Mouse (Mus musculus) hindbrain, embryonic 14.5 days (tissue): ENCODE results near the gene Tpgs1. TPM values are rescaled to one million over a fixed set of nuclear protein-coding genes. Genes with fewer than 3 reads are reported as not detected.

Experiments
- ATAC-seq: fragments of 200-750 bp; cut with Nextera tagmentation; 2 replicates; pipeline ENCODE4 v1.8.0; 2017; ENCODE audit warnings: moderate number of reproducible peaks, mild to moderate bottlenecking, moderate TSS enrichment, moderate library complexity; ENCODE audit not compliant: low FRiP score
- DNase-seq: peaks from one replicate; pipeline ENCODE4 v3.0.0-alpha.2; 2015; ENCODE audit warnings: low spot score
- H3K27ac ChIP-seq: fragments of 300-500 bp; sonication (generic); 2 replicates; pipeline ENCODE4 v1.5.1; 2014; ENCODE audit warnings: mild to moderate bottlenecking, moderate library complexity
- H3K27me3 ChIP-seq: fragments of 300-500 bp; sonication (generic); 2 replicates; pipeline ENCODE4 v1.6.1; 2014; ENCODE audit warnings: mild to moderate bottlenecking, low read length, mixed read lengths; ENCODE audit not compliant: control insufficient read depth, insufficient read depth
- H3K36me3 ChIP-seq: fragments of 300-500 bp; sonication (generic); replicated peaks from 2 replicates; pipeline ENCODE4 v1.6.1; 2014; ENCODE audit not compliant: control insufficient read depth, insufficient read depth
- H3K4me1 ChIP-seq: fragments of 300-500 bp; sonication (generic); replicated peaks from 2 replicates; pipeline ENCODE4 v1.6.1; 2014; ENCODE audit warnings: antibody characterized with exemption, low read length, mixed read lengths; ENCODE audit not compliant: control insufficient read depth, insufficient read depth
- H3K4me2 ChIP-seq: fragments of 300-500 bp; sonication (generic); replicated peaks from 2 replicates; pipeline ENCODE4 v1.6.1; 2014; ENCODE audit warnings: mild to moderate bottlenecking, moderate library complexity
- H3K4me3 ChIP-seq: fragments of 300-500 bp; sonication (generic); replicated peaks from 2 replicates; pipeline ENCODE4 v1.5.1; 2014; ENCODE audit warnings: mild to moderate bottlenecking, low read length
- H3K9ac ChIP-seq: fragments of 300-500 bp; sonication (generic); 2 replicates; pipeline ENCODE4 v1.6.1; 2014
- H3K9me3 ChIP-seq: fragments of 300-500 bp; sonication (generic); 2 replicates; pipeline ENCODE4 v1.6.1; 2016; ENCODE audit warnings: low read length; ENCODE audit not compliant: control insufficient read depth
- WGBS: fragments of 180-500 bp; shearing (Covaris S2); extraction: QIAGEN DNeasy Blood & Tissue Kit; methylation state at CpG from one replicate; pipeline ENCODE4 v1.1.7; 2014; 5-methylcytosine and 5-hydroxymethylcytosine counted together
- polyA plus RNA-seq: library from polyadenylated mRNA; unstranded; fragments of >200 nt; fragmentation: Nextera tagmentation; extraction: Ambion mirVana; gene quantifications from 2 replicates; pipeline ENCODE4 v1.2.1, GENCODE M21; 2014

Tpgs1 gene
- polyA plus RNA-seq, 1 experiment from 2014 or later = 108 TPM

DNA sequence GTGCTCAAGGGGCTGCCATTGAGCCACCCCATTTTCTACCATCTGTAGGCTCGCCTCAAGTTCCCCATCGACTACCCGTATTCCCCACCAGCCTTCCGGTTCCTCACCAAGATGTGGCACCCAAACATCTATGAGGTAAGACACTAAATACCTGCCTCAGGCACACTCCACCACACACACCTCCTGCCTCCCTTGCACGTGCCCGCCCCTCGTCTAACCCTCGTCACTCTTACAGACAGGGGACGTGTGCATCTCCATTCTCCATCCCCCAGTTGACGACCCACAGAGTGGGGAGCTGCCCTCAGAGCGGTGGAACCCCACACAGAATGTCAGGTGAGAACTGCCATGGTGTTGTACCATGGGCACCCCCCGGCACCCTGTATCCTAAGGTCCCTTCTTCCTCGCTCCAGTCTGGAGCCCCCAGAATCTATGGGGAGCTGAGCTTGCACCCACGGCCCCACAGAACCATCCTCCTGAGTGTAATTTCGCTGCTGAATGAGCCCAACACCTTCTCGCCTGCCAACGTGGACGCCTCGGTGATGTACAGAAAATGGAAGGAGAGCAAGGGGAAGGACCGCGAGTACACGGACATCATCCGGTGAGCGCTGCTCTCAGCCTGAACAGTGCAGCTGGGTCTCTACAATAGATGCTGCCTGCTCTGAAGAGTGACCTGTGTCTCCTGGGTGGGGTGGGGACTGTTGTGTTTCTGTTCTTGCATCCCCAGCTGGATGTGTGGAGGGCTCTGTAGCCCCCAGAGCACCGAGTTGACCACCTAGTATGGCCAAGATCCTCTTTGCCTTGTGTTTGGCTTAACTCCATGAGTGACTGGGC lies 15.8 kb downstream of the Tpgs1 start:
- Histone ChIP-seq H3K4me1 (peaks cover 18% of the 10 kb centered on the region), H3K36me3 (peaks cover 50% of the 10 kb centered on the region), H3K4me3 (no peak overlapping the region), H3K4me2 (no peak overlapping the region), H3K27ac (no peak overlapping the region), H3K27me3 (no peaks in the 10 kb centered on the region), H3K9me3 (no peaks in the 10 kb centered on the region), H3K9ac (no peak overlapping the region)
- ATAC-seq = no peak
- WGBS = 97% methylated on average over 25 of the region's 25 CpGs
- DNase-seq = no peak

DNA sequence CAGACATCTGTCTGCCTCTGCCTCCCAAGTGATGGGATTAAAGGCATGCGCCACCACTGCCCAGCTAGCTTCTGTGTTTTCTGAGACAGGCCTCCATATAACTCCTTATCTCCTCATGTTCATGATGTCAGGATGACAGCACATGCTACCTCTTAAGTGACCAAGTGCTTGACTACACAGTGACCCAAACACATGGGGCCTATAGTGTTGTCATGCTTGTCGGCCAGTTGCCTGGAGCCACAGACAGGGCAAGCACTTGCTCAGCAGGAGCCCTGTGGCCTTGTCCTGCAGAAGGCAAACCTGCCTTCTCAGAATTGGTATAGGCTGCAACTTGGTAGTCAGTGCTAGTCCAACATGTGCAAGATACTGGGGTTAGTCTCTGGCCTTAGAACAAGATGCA lies 17.1 kb downstream of the Tpgs1 start:
- WGBS = 82% methylated on average over 2 of the region's 2 CpGs
- peaks cover 50% of the 10 kb centered on the region for H3K36me3 ChIP-seq

DNA sequence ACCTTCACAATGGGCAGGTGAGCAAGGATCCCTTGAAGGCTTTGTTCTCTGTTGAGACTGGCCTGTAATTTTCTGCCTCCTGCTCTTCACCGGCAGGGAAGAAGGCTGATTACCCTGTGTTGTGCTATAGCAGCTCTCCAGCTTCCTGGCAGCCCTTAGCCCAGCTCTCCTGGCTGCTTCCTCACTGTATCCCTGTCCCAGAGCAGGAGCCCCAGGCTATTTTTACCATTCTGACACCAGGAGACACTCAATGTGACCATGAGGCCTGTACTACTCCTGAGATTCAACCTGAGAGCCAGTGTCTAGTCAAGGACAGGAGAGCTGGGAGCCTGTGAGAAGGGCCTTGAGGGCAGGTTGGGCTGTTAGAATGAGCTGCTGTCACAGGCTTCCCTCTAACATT lies 17.5 kb downstream of the Tpgs1 start:
- ATAC-seq (no peak), DNase-seq (no peak)
- Histone ChIP-seq H3K27ac (no peak overlapping the region), H3K4me1 (peaks cover 12% of the 10 kb centered on the region), H3K4me2 (no peak overlapping the region), H3K9me3 (no peaks in the 10 kb centered on the region), H3K9ac (no peak overlapping the region), H3K36me3 (peaks cover 50% of the 10 kb centered on the region), H3K4me3 (no peak overlapping the region), H3K27me3 (no peaks in the 10 kb centered on the region)
- WGBS = 95% methylated on average over 1 of the region's 1 CpGs

More for the DNA sequence above, 17.1 kb downstream of the Tpgs1 start:
- peaks cover 12% of the 10 kb centered on the region for H3K4me1 ChIP-seq
- H3K4me3 ChIP-seq = no peak overlapping the region
- ATAC-seq (no peak), DNase-seq (no peak)
- no peak overlapping the region for H3K4me2 ChIP-seq
- H3K9ac ChIP-seq = no peak overlapping the region
- no peak overlapping the region for H3K27ac ChIP-seq
- no peaks in the 10 kb centered on the region for H3K27me3 ChIP-seq
- H3K9me3 ChIP-seq = no peaks in the 10 kb centered on the region

DNA sequence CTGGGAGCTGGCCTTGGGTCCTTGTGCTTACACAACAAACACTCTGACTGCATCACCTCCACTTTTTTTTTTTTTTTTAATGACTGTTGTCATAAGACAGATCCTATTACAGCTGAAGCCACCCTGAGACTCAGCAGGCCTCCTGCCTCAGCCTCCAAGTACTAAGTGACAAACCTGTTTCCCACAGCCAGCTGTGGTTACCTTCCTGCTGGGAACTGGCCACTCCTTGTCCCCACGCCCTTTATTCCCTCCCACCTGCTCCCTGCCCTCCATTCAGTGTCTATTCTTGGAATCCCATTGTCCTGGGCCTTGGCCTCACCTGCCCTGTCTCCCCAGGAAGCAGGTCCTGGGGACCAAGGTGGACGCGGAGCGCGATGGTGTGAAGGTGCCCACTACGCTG lies 18.3 kb downstream of the Tpgs1 start:
- Histone ChIP-seq H3K9ac (no peak overlapping the region), H3K9me3 (peaks cover 4% of the 10 kb centered on the region; the same call in 1 of the 2 replicates), H3K27me3 (no peaks in the 10 kb centered on the region), H3K4me2 (no peak overlapping the region), H3K36me3 (peaks cover 50% of the 10 kb centered on the region), H3K4me1 (peaks cover 12% of the 10 kb centered on the region), H3K27ac (no peak overlapping the region), H3K4me3 (no peak overlapping the region)
- DNase-seq (no peak), ATAC-seq (no peak)
- WGBS = 94% methylated on average over 6 of the region's 6 CpGs

DNA sequence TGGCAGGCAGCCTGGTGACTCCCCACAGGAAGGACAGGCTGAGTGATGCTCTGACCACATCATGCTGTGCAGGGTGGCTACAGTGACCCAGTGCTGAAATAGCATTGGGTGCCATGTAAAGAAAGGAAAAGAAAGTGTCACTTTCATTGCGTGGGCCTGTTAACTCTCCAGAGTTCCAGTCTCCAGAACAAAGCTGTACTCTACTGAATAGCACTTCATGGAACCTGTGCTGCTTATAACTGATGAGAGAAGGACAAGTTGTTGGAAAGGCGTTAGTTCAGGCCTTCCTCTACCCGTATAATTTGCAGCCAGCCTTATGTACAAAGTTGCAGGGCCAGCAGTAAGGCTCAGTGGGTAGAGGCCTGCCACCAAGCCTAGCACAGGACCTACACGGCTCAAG lies 19.6 kb downstream of the Tpgs1 start, which contains the start of gene Gzmm:
TSS of gene Gzmm (plus strand) at position 301 of the 400 bp plus-strand sequence.
- Histone ChIP-seq H3K27ac (no peak within 1 kb of the TSS), H3K4me2 (no peak within 1 kb of the TSS), H3K4me1 (peaks cover 1% of the 10 kb centered on the region), H3K9ac (no peak within 1 kb of the TSS), H3K4me3 (no peak within 1 kb of the TSS), H3K36me3 (peaks cover 50% of the 10 kb centered on the region), H3K9me3 (peaks cover 4% of the 10 kb centered on the region; the same call in 1 of the 2 replicates), H3K27me3 (no peaks in the 10 kb centered on the region)
- DNase-seq = no peak
- WGBS = 82% methylated on average over 4 of the region's 4 CpGs
- ATAC-seq = no peak

DNA sequence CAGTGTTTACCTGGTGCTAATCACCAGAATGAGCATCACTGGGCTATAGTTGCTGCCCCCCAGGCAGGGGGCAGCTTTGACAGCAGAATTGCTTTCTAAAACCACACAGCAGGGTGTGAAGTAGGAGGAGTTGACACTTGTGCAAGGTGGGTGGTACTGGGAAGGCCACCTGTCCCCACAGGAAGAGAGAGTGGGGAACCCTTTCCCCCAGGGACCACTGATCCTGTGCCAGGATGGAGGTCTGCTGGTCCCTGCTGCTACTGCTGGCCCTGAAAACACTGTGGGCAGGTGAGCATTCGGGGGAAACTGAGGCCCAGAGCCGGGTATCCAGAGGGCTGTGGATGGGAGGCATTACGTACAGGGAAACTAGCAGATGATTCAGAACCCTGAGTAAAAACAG lies 20.0 kb downstream of the Tpgs1 start:
- no peak overlapping the region for H3K4me3 ChIP-seq
- peaks cover 50% of the 10 kb centered on the region for H3K36me3 ChIP-seq
- H3K9ac ChIP-seq = no peak overlapping the region
- 92% methylated on average over 3 of the region's 3 CpGs for WGBS
- ATAC-seq (no peak), DNase-seq (no peak)
- H3K9me3 ChIP-seq = peaks cover 4% of the 10 kb centered on the region; the same call in 1 of the 2 replicates
- H3K27ac ChIP-seq = no peak overlapping the region
- H3K4me1 ChIP-seq = no peaks in the 10 kb centered on the region
- H3K4me2 ChIP-seq = no peak overlapping the region
- no peaks in the 10 kb centered on the region for H3K27me3 ChIP-seq

DNA sequence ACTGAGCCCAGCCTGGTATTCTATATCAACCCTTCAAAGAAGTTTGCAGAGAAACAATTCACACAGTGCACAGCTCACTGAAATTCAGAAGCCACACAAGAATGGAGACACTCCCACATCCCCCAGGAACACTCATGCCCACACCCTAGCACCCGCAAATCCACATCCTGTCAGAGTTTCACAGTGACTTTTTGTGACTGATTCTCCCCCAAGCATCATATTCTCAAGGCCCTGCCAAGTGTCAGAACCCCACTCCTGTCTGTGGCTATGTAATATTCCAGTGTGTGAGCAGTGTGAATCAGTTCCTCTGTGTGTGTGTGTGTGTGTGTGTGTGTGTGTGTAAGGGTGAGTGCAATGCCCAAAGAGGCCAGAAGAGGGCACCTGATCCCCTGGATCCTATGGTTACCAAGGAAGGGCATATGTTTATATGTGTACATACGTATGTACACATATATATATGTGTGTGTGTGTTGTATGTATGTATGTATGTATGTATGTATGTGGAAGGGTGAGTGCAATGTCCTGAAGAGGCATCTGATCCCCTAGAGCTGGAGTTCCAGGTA lies 22.9 kb downstream of the Tpgs1 start:
- peaks cover 4% of the 10 kb centered on the region; the same call in 1 of the 2 replicates for H3K9me3 ChIP-seq
- H3K27me3 ChIP-seq = no peaks in the 10 kb centered on the region
- H3K4me3 ChIP-seq = no peak overlapping the region
- WGBS = 98% methylated on average over 2 of the region's 2 CpGs
- no peak overlapping the region for H3K4me2 ChIP-seq
- no peak overlapping the region for H3K27ac ChIP-seq
- peaks cover 22% of the 10 kb centered on the region for H3K36me3 ChIP-seq
- no peak overlapping the region for H3K9ac ChIP-seq
- H3K4me1 ChIP-seq = no peaks in the 10 kb centered on the region
- no peak for ATAC-seq
- no peak for DNase-seq

DNA sequence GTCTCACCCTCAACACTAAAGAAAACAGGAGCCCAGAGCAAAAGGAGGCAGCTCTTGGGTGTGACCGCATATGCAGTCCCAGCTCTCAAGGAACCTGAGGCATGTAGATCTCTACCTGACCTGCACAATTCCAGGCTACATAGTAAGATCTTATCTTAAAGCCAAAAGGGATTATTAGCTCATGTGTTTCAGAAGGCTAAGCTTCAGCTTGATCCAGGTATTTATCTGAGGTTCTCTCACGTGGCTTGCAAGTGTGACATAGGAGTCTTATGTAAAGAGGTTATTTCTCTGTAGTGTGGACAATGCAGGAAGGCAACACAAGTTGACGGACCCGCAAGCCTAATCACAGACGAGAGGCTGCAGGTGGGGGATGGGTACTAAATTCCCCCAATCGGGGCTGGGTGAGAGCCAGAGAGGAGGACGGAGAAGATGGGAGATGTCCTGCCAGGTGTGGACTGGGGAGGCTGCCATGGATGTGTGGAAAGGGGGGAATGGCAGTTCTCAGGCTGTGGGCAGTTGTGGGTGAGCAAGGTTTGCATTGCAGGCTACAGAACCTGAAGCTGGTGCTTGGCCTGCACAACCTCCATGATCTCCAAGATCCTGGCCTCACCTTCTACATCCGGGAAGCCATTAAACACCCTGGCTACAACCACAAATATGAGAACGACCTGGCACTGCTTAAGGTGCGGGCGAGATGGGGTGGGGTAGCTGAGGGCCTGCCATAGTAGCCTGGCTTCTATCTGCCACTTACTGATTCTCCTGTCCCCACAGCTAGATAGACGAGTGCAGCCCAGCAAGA lies 24.6 kb downstream of the Tpgs1 start:
- DNase-seq (no peak), ATAC-seq (no peak)
- no peak overlapping the region for H3K4me2 ChIP-seq
- peaks cover 6% of the 10 kb centered on the region for H3K36me3 ChIP-seq
- 81% methylated on average over 12 of the region's 12 CpGs for WGBS
- no peak overlapping the region for H3K9ac ChIP-seq
- H3K27ac ChIP-seq = no peak overlapping the region
- H3K27me3 ChIP-seq = no peaks in the 10 kb centered on the region
- peaks cover 4% of the 10 kb centered on the region; the same call in 1 of the 2 replicates for H3K9me3 ChIP-seq
- H3K4me1 ChIP-seq = no peaks in the 10 kb centered on the region
- H3K4me3 ChIP-seq = no peak overlapping the region

DNA sequence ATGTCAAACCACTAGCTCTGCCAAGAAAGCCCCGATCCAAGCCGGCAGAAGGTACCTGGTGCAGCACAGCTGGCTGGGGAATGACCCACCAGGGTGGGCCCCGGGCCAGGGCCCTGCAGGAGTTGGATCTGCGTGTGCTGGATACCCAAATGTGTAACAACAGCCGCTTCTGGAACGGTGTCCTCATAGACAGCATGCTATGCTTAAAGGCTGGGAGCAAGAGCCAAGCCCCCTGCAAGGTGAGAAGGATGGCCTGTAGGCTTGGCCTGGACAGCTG lies 25.1 kb downstream of the Tpgs1 start:
- WGBS = 85% methylated on average over 6 of the region's 6 CpGs
- H3K27ac ChIP-seq = no peak overlapping the region
- H3K4me1 ChIP-seq = no peaks in the 10 kb centered on the region

More for the DNA sequence above, 25.1 kb downstream of the Tpgs1 start:
- Histone ChIP-seq H3K4me3 (no peak overlapping the region), H3K9me3 (peaks cover 4% of the 10 kb centered on the region; the same call in 1 of the 2 replicates), H3K27me3 (no peaks in the 10 kb centered on the region), H3K4me2 (no peak overlapping the region), H3K9ac (no peak overlapping the region), H3K36me3 (peaks cover under 1% of the 10 kb centered on the region)
- no peak for DNase-seq
- ATAC-seq = no peak
